13 mouse cellular contexts compared by ENCODE assay signal in genomic region chr17:83187751-83188565, GRCm38 (mm10). TPM values are rescaled to one million over a fixed set of nuclear protein-coding genes. Genes with fewer than 3 reads are reported as not detected.
DNase-seq lines count a peak whose midpoint lies in the region; ATAC-seq lines count a peak whose summit lies in the region.
"Had no signal": no experiment of that assay in that cellular context is flagged by ENCODE, and none has a peak within 500 bp of the region (broad histone marks: within the 10 kb centered on the region; RNA-seq: fewer than 3 reads in every experiment).

No protein-coding gene starts in this region.

- 44% methylated on average over 11 of the region's 11 CpGs for WGBS in neural tube, embryonic 12.5 days
- 26% methylated on average over 11 of the region's 11 CpGs for WGBS in neural tube, embryonic 15.5 days
- 9% methylated on average over 11 of the region's 11 CpGs for WGBS in forebrain, embryonic 15.5 days

- H3K4me1 ChIP-seq in neural tube, embryonic 12.5 days = no peaks in the 10 kb centered on the region
- H3K4me1 ChIP-seq in neural tube, embryonic 15.5 days = no peaks in the 10 kb centered on the region
- peaks cover 21% of the 10 kb centered on the region for H3K4me1 ChIP-seq in forebrain, embryonic 15.5 days

- H3K27ac ChIP-seq in neural tube, embryonic 12.5 days = no peak overlapping the region
- no peak overlapping the region for H3K27ac ChIP-seq in neural tube, embryonic 15.5 days (replicated peaks)
- H3K27ac ChIP-seq in forebrain, embryonic 15.5 days (replicated peaks) = peak overlapping the region; percentile 75

- no peaks in the 10 kb centered on the region for H3K36me3 ChIP-seq in neural tube, embryonic 12.5 days
- H3K36me3 ChIP-seq in neural tube, embryonic 15.5 days = no peaks in the 10 kb centered on the region
- H3K36me3 ChIP-seq in forebrain, embryonic 15.5 days = no peaks in the 10 kb centered on the region

- 0 out of 2 replicates have a peak, but pooled peaks cover 3% of the 10 kb centered on the region for H3K27me3 ChIP-seq in neural tube, embryonic 12.5 days (replicated peaks)
- peaks cover 6% of the 10 kb centered on the region; the same call in 1 of the 2 replicates for H3K27me3 ChIP-seq in neural tube, embryonic 15.5 days (replicated peaks)
- no peaks in the 10 kb centered on the region for H3K27me3 ChIP-seq in forebrain, embryonic 15.5 days

- no peaks in the 10 kb centered on the region for H3K9me3 ChIP-seq in neural tube, embryonic 12.5 days
- no peaks in the 10 kb centered on the region for H3K9me3 ChIP-seq in neural tube, embryonic 15.5 days (replicated peaks)
- no peaks in the 10 kb centered on the region for H3K9me3 ChIP-seq in forebrain, embryonic 15.5 days

- no peak overlapping the region for H3K9ac ChIP-seq in neural tube, embryonic 12.5 days
- H3K9ac ChIP-seq in neural tube, embryonic 15.5 days (replicated peaks) = no peak overlapping the region
- no peak overlapping the region for H3K9ac ChIP-seq in forebrain, embryonic 15.5 days (replicated peaks)

- no peak overlapping the region for H3K4me3 ChIP-seq in neural tube, embryonic 12.5 days
- no peak overlapping the region for H3K4me3 ChIP-seq in neural tube, embryonic 15.5 days (replicated peaks)
- H3K4me3 ChIP-seq in forebrain, embryonic 15.5 days = no peak overlapping the region

- peak; percentile 61; the same call in 1 of the 2 replicates for ATAC-seq in neural tube, embryonic 12.5 days (ENCODE audit: low FRiP score, low read depth)
- no peak for ATAC-seq in neural tube, embryonic 15.5 days (ENCODE audit: low FRiP score)
- peak; percentile 98 for ATAC-seq in forebrain, embryonic 15.5 days (replicated peaks)
- ATAC-seq: activated CD4-positive, CD25-positive, alpha-beta regulatory T cell, adult 4 months; inflammation-experienced regulatory T-cells, adult 6 months had no signal

- intact Hi-C loops in heart, postnatal 36 days (cut with DNase I) = no loop called here

- H3K4me2 ChIP-seq in neural tube, embryonic 12.5 days (replicated peaks) = no peak overlapping the region
- no peak overlapping the region for H3K4me2 ChIP-seq in neural tube, embryonic 15.5 days
- H3K4me2 ChIP-seq in forebrain, embryonic 15.5 days (replicated peaks) = peak overlapping the region; percentile 0; the same call in 1 of the 2 replicates

- DNase-seq in heart, postnatal 4 days = peak; percentile 20
- no peak for DNase-seq in heart, postnatal 36 days
- DNase-seq in T-cell, adult 2 months (ENCODE audit: low spot score) = no peak
- no peak for DNase-seq in right cerebral cortex, postnatal 25 days
- DNase-seq: embryo, embryonic 11 days; kidney, postnatal 36 days; lung, adult 2 months; right cerebral cortex, postnatal 14 days had no signal

RNA-seq across cellular contexts. Expression of gene Pkdcc, which starts 27.1 kb away (rescaled TPM):
- 10 to 100 TPM; 68.1 to 76.6 TPM for total RNA-seq in heart, postnatal 4 days (2021)
- total RNA-seq in heart, postnatal 36 days (2021) = 10 to 100 TPM; 34.5 to 37.4 TPM
- 10.8 and 11.3 TPM in 2 replicates for polyA plus RNA-seq in neural tube, embryonic 12.5 days (2016; fragmentation: Nextera tagmentation; extraction: Ambion mirVana)
- polyA plus RNA-seq in neural tube, embryonic 15.5 days (2015; fragmentation: Nextera tagmentation; extraction: Ambion mirVana) = 4.5 and 9.7 TPM in 2 replicates
- polyA plus RNA-seq in forebrain, embryonic 15.5 days (2015; fragmentation: Nextera tagmentation; extraction: Ambion mirVana) = 6.5 and 7.4 TPM in 2 replicates
